Mouse (Mus musculus) cortical plate, adult 2 months (tissue): ENCODE data around the gene Chaf1a. TPM values are rescaled to one million over a fixed set of nuclear protein-coding genes. Genes with fewer than 3 reads are reported as not detected.

Experiments
- H3K27ac ChIP-seq: fragments of 200-500 bp; 2 replicates; pipeline ENCODE4 v1.5.1; 2012; ENCODE audit warnings: low read length, control low read depth, inconsistent platforms; ENCODE audit not compliant: insufficient read depth
- H3K4me1 ChIP-seq: fragments of 200-500 bp; 2 replicates; pipeline ENCODE4 v1.6.1; 2011; ENCODE audit warnings: low read length; ENCODE audit not compliant: control insufficient read depth, insufficient read depth
- H3K4me3 ChIP-seq: fragments of 200-500 bp; 2 replicates; pipeline ENCODE4 v1.5.1; 2011; ENCODE audit warnings: mild to moderate bottlenecking, low read length, control low read depth; ENCODE audit not compliant: insufficient read depth
- CTCF ChIP-seq: fragments of 200-500 bp; IDR thresholded peaks from 2 replicates; pipeline ENCODE4 v1.5.1; 2011; ENCODE audit warnings: mild to moderate bottlenecking, control low read depth, low read length; ENCODE audit not compliant: insufficient read depth; ENCODE audit errors: extremely low read depth
- POLR2A ChIP-seq: fragments of 200-500 bp; IDR thresholded peaks from 2 replicates; pipeline ENCODE4 v1.6.1; 2011; ENCODE audit warnings: mild to moderate bottlenecking, low read length, control low read depth; ENCODE audit not compliant: insufficient read depth; ENCODE audit errors: extremely low read depth
- polyA plus RNA-seq: library from polyadenylated mRNA; depleted of rRNA; stranded (reverse); fragments of >200 nt; gene quantifications from 2 replicates; pipeline ENCODE4 v1.2.3, GENCODE M21; 2012; rRNA removed

The Chaf1a gene
- polyA plus RNA-seq, result 2.6 and 2.8 TPM in 2 replicates

GRCm38 (mm10) chr17:56040030-56040856, at the start of gene Chaf1a:
TSS of gene Chaf1a (plus strand) at chr17:56040439.
- TF ChIP-seq CTCF (no peak), POLR2A (no peak)
- Histone ChIP-seq H3K4me1 (no peaks in the 10 kb centered on the region), H3K27ac (no peak within 1 kb of the TSS), H3K4me3 (peak within 1 kb of the TSS; percentile 27)

DNA sequence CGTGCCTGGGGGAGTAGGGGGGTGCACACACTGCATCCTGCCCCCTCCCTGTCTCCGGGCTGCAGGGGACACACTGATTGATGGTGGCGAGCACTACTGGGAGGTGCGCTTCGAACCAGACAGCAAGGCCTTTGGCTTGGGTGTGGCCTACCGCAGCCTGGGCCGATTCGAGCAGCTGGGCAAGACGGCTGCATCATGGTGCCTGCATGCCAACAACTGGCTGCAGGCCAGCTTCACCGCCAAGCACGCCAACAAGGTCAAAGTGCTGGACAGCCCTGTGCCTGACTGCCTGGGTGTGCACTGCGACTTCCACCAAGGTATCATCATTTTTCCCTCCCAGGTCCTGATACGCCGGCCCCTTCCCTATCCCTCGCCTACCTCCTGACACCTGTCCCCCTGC, 44.2 kb upstream of the Chaf1a start:
- H3K4me3 ChIP-seq, result no peak overlapping the region
- no peak for TF ChIP-seq CTCF
- no peak for TF ChIP-seq POLR2A
- no peak overlapping the region for H3K27ac ChIP-seq
- no peaks in the 10 kb centered on the region for H3K4me1 ChIP-seq

DNA sequence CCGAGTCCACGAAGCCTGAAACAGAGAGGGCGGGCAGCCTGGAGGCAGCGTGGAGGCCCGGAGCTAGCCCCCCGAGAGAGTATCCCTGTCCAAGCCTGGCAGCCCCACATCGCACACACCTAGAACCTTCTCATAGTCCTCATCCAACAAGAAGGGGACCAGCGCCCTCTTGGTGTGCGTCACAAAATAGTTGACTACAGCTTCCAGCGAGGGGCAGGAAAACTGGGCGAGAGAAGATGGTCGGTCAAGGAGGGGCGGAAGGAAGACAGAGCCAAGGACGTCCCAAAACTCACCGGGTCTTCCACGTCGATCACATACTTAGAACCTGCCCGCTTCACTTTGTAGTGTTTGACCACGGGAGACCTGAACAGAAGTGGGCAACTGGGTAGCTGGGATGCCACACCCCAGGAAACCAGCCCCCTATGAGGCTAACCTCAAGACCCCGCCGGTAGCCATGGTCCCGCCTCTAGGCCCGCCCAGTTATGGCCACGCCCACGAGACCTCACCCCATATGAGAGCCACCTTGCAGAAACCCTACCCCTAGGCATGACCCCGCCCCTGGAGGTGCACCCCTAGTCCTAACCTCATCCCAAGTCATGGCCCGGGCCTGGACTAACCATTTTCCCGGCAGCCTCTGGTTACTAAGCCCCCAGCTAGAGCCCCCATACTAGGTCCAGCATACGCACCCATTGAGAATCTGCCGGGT, 40.3 kb upstream of the Chaf1a start:
- Histone ChIP-seq H3K4me1 (no peaks in the 10 kb centered on the region), H3K27ac (no peak overlapping the region), H3K4me3 (no peak overlapping the region)
- TF ChIP-seq POLR2A (no peak), CTCF (no peak)

- H3K4me3 ChIP-seq, result no peak overlapping the region
- H3K27ac ChIP-seq, result no peak overlapping the region
- no peaks in the 10 kb centered on the region; the same call in 1 of the 2 replicates for H3K4me1 ChIP-seq
- TF ChIP-seq CTCF (no peak), POLR2A (no peak)
These were observed 37.2 kb upstream of the Chaf1a start for GRCm38 (mm10) chr17:56003000-56003399.

- Histone ChIP-seq H3K27ac (no peak within 1 kb of the TSS), H3K4me1 (peaks cover 4% of the 10 kb centered on the region; the same call in 1 of the 2 replicates), H3K4me3 (peak within 1 kb of the TSS; percentile 14; the same call in 1 of the 2 replicates)
- TF ChIP-seq POLR2A (no peak), CTCF (no peak)
These were observed 34.7 kb upstream of the Chaf1a start, which contains the start of the genes Stap2 and Mpnd for GRCm38 (mm10) chr17:56005415-56006061. TSS of gene Stap2 (minus strand) at chr17:56005584. TSS of gene Mpnd (plus strand) at chr17:56005711.

DNA sequence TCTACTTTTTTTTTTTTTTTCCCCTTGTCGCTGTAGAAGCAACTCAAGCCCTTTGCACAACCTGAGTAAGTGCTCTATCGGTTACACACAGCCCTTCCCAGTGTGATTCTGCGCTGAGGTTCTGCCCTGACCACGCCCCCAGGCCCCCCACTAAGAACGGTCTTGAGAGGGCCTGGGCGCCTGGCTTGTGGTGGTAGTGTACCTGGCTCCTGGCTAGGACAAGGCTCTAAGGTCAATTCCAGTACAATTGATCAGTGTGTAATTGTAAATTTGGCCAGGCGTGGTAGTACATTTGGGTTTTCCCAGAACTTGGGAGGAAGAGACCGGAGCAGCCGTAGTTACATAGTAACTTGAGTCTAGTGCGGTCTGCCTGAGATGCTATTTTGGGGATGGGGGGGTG, 33.3 kb upstream of the Chaf1a start:
- Histone ChIP-seq H3K27ac (no peak overlapping the region), H3K4me3 (no peak overlapping the region), H3K4me1 (peaks cover 6% of the 10 kb centered on the region; the same call in 1 of the 2 replicates)
- TF ChIP-seq POLR2A, result no peak
- TF ChIP-seq CTCF, result no peak

GRCm38 (mm10) chr17:56007444-56008355, 32.5 kb upstream of the Chaf1a start:
- H3K27ac ChIP-seq, result no peak overlapping the region
- TF ChIP-seq CTCF (no peak), POLR2A (no peak)
- H3K4me1 ChIP-seq, result peaks cover 6% of the 10 kb centered on the region; the same call in 1 of the 2 replicates
- H3K4me3 ChIP-seq, result peak overlapping the region; percentile 68; the same call in 1 of the 2 replicates

GRCm38 (mm10) chr17:56008356-56009087, 31.7 kb upstream of the Chaf1a start:
- H3K4me3 ChIP-seq, result peak overlapping the region; percentile 68
- peak overlapping the region; percentile 34 for H3K27ac ChIP-seq
- H3K4me1 ChIP-seq, result peaks cover 6% of the 10 kb centered on the region; the same call in 1 of the 2 replicates
- TF ChIP-seq CTCF (no peak), POLR2A (peak; percentile 75)
